Mouse (Mus musculus): ENCODE results near the gene Ndufs7.

Gene Ndufs7

DNA sequence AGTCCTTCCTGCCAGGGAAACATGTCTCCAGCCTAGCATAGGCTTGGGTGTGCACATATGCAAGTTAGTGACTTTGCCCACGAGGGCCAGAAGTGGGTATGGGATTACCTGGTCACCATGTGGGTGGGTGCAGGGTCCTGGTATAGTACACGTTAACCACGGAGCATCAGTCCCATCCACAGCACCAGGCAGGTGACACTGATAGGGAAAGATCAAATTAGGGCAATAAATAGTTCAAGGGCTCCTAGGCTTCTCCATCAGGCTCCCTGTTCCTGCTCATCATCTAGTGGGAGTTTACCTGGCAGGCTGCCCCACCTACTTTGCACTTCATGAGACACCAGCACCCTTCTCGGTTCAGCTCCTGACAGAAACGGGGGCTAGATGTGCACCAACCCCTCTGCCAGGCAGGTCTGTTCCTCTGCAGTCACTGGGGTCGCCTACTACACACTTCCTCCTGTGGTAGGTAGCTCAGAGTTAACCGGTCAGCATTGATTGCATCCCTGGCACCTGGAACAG lies 45.9 kb downstream of the Ndufs7 start:
- no peak for DNase-seq

DNA sequence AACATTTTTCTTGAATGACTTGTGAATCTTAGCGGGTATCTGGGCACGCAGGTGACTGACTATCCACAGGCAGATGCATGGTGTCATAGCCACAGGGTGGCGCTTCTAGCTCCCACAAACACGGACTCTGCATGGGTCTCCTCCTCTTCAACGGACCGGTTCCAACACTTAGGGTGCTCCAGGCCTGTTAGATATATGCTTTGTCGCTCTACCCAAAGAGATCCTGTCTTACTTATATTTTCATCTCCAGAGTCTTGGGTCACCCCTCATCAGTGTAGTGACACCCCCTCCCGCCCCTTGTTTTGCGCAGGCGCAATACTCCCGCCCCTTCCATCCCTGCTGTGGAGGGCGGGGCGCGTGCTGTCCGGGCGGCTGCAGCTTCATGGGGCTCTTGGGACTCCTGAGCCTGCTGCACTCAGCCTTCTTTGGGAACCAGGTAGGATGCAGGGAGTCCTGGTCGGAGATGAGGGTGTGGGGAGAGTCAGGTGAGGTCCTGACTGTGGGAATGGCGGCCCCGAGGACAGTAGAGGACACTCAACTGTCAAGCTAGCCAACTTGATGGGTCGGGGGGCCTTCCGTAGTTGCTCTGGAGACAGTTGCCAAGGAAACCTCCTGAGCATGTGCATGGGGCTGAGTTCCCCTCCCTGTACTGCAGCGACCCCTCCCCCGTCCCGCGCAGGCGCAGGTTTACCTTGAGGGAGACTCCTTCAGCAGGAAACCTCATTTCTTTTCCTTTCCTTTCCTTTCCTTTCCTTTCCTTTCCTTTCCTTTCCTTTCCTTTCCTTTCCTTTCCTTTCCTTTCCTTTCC lies 46.9 kb downstream of the Ndufs7 start, which contains the start of gene Apc2:
TSS of gene Apc2 (plus strand) at position 360 of the 808 bp plus-strand sequence.
- peak; percentile 82 for DNase-seq

- no peak for DNase-seq
Measured at GRCm38 (mm10) chr10:80296824-80297223, 47.9 kb downstream of the Ndufs7 start.

GRCm38 (mm10) chr10:80297526-80298133 lies 48.7 kb downstream of the Ndufs7 start:
- DNase-seq, result no peak

- DNase-seq, result peak; percentile 72
Measured at GRCm38 (mm10) chr10:80298571-80299281, 49.8 kb downstream of the Ndufs7 start.

GRCm38 (mm10) chr10:80299301-80299700 lies 50.4 kb downstream of the Ndufs7 start:
- DNase-seq, result no peak

DNA sequence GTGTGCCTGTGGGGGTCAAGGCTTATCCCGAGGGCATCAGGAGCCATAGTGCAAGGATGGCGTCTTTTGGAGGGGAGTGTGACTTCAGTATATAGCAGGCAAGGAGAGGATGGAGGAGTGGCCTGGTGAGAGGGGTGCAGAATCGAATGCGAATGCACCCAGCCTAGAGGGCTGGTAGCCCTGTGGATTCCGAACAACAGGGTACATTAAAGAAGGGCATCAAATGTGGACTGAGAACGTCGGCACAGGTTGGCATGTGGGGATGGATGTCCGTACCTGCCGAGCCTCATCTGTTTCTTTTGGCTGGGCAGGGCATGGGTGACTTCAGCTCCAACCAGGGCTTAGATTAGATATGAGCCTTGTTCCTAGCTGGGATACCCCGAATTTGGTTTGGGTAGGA lies 50.9 kb downstream of the Ndufs7 start:
- DNase-seq, result no peak

GRCm38 (mm10) chr10:80300672-80301181 lies 51.8 kb downstream of the Ndufs7 start:
- no peak for DNase-seq

GRCm38 (mm10) chr10:80301256-80302081 lies 52.5 kb downstream of the Ndufs7 start:
- DNase-seq, result no peak

GRCm38 (mm10) chr10:80302082-80302355 lies 53.1 kb downstream of the Ndufs7 start:
- DNase-seq, result no peak

DNA sequence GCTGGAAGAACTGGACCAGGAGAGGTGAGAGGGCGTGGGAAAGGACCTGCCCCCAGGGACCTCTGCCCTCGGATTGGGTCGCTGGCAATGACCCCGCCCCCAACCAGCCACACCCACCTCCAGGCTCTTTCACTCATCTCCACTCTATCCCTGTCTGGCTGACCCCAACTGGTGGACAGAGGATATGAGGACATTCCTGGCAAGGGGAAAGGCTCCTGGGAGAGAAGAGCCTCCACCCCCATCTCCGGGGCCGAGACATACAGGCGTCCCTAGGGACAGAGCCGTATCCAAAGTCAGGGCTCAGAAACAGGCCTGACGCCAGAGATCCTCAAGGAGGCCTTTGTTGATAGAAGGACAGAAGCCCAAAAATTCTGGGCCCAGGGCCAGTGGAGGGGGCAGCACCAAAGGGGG lies 53.6 kb downstream of the Ndufs7 start:
- peak; percentile 85 for DNase-seq

GRCm38 (mm10) chr10:80304458-80304857 lies 55.5 kb downstream of the Ndufs7 start:
- DNase-seq, result no peak

DNA sequence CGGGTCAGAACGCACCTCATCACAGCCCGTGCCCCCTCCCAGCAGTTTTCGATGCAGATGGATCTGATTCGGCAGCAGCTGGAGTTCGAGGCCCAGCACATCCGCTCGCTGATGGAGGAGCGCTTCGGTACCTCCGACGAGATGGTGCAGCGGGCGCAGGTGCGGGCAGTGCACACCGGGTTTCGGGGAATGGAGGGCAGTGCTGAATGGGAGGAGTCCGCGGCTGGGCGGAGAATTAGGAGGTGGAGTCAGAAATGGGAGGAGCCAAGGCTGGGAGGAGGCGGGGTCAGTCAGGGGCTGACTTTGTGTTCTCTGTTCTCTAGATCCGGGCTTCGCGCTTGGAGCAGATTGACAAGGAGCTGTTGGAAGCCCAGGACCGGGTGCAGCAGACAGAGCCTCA lies 55.9 kb downstream of the Ndufs7 start:
- DNase-seq, result peak; percentile 60

Measured in kidney, postnatal 10 days (tissue).